Mouse (Mus musculus): ENCODE results near the gene Slc15a1. TPM values are rescaled to one million over a fixed set of nuclear protein-coding genes. Genes with fewer than 3 reads are reported as not detected.

Slc15a1 gene
- polyA plus RNA-seq, 1 experiment from 2014 or later = 0.05 TPM

- H3K9ac ChIP-seq (replicated peaks) = no peak overlapping the region
- H3K4me2 ChIP-seq (replicated peaks) = no peak overlapping the region
- no peak overlapping the region for H3K27ac ChIP-seq
- no peaks in the 10 kb centered on the region for H3K4me1 ChIP-seq (replicated peaks)
- H3K4me3 ChIP-seq (replicated peaks) = no peak overlapping the region
- H3K9me3 ChIP-seq = no peaks in the 10 kb centered on the region
- no peak for ATAC-seq
- H3K27me3 ChIP-seq = no peaks in the 10 kb centered on the region
- 90% methylated on average over 1 of the region's 1 CpGs for WGBS
- no peaks in the 10 kb centered on the region for H3K36me3 ChIP-seq
Measured at GRCm38 (mm10) chr14:121485722-121486121, 19.3 kb downstream of the Slc15a1 start.

GRCm38 (mm10) chr14:121484436-121484835, 20.6 kb downstream of the Slc15a1 start:
- no peak overlapping the region for H3K4me2 ChIP-seq (replicated peaks)
- no peak for ATAC-seq
- no peaks in the 10 kb centered on the region for H3K27me3 ChIP-seq
- H3K4me1 ChIP-seq (replicated peaks) = no peaks in the 10 kb centered on the region
- H3K27ac ChIP-seq = no peak overlapping the region
- H3K36me3 ChIP-seq = no peaks in the 10 kb centered on the region
- H3K4me3 ChIP-seq (replicated peaks) = no peak overlapping the region
- no peak overlapping the region for H3K9ac ChIP-seq (replicated peaks)
- no peaks in the 10 kb centered on the region for H3K9me3 ChIP-seq
- 88% methylated on average over 3 of the region's 3 CpGs for WGBS

GRCm38 (mm10) chr14:121482181-121482580, 22.9 kb downstream of the Slc15a1 start:
- 72% methylated on average over 7 of the region's 7 CpGs for WGBS
- no peak for ATAC-seq
- H3K4me2 ChIP-seq (replicated peaks) = no peak overlapping the region

GRCm38 (mm10) chr14:121481591-121481990, 23.5 kb downstream of the Slc15a1 start:
- no peak overlapping the region for H3K9ac ChIP-seq (replicated peaks)
- H3K4me2 ChIP-seq (replicated peaks) = no peak overlapping the region
- WGBS = 92% methylated on average over 2 of the region's 2 CpGs
- ATAC-seq = no peak
- H3K27me3 ChIP-seq = 0 out of 2 replicates have a peak, but pooled peaks cover 4% of the 10 kb centered on the region
- no peak overlapping the region for H3K27ac ChIP-seq
- no peaks in the 10 kb centered on the region for H3K9me3 ChIP-seq
- no peak overlapping the region for H3K4me3 ChIP-seq (replicated peaks)
- H3K36me3 ChIP-seq = no peaks in the 10 kb centered on the region
- H3K4me1 ChIP-seq (replicated peaks) = no peaks in the 10 kb centered on the region

More at GRCm38 (mm10) chr14:121482181-121482580, 22.9 kb downstream of the Slc15a1 start:
- H3K9ac ChIP-seq (replicated peaks) = no peak overlapping the region
- H3K27ac ChIP-seq = no peak overlapping the region
- H3K36me3 ChIP-seq = no peaks in the 10 kb centered on the region
- no peaks in the 10 kb centered on the region for H3K4me1 ChIP-seq (replicated peaks)
- H3K27me3 ChIP-seq = 0 out of 2 replicates have a peak, but pooled peaks cover 4% of the 10 kb centered on the region
- H3K9me3 ChIP-seq = no peaks in the 10 kb centered on the region
- no peak overlapping the region for H3K4me3 ChIP-seq (replicated peaks)

- Histone ChIP-seq H3K27ac (no peak overlapping the region), H3K36me3 (no peaks in the 10 kb centered on the region), H3K9me3 (no peaks in the 10 kb centered on the region), H3K4me3 (replicated peaks) (no peak overlapping the region), H3K4me2 (replicated peaks) (no peak overlapping the region), H3K27me3 (0 out of 2 replicates have a peak, but pooled peaks cover 4% of the 10 kb centered on the region), H3K9ac (replicated peaks) (no peak overlapping the region), H3K4me1 (replicated peaks) (no peaks in the 10 kb centered on the region)
- ATAC-seq = no peak
- WGBS = 95% methylated on average over 3 of the region's 3 CpGs
Measured at GRCm38 (mm10) chr14:121479096-121479495, 26.0 kb downstream of the Slc15a1 start.

GRCm38 (mm10) chr14:121477925-121478693, 26.9 kb downstream of the Slc15a1 start:
- no peak overlapping the region for H3K9ac ChIP-seq (replicated peaks)
- H3K27ac ChIP-seq = no peak overlapping the region
- no peak overlapping the region for H3K4me2 ChIP-seq (replicated peaks)
- ATAC-seq = no peak
- no peaks in the 10 kb centered on the region for H3K36me3 ChIP-seq
- WGBS = 89% methylated on average over 14 of the region's 14 CpGs
- H3K4me1 ChIP-seq (replicated peaks) = no peaks in the 10 kb centered on the region
- 0 out of 2 replicates have a peak, but pooled peaks cover 4% of the 10 kb centered on the region for H3K27me3 ChIP-seq
- H3K9me3 ChIP-seq = no peaks in the 10 kb centered on the region
- no peak overlapping the region for H3K4me3 ChIP-seq (replicated peaks)

- Histone ChIP-seq H3K27me3 (0 out of 2 replicates have a peak, but pooled peaks cover under 1% of the 10 kb centered on the region), H3K4me2 (replicated peaks) (no peak overlapping the region), H3K27ac (no peak overlapping the region), H3K9ac (replicated peaks) (no peak overlapping the region), H3K36me3 (no peaks in the 10 kb centered on the region), H3K4me3 (replicated peaks) (no peak overlapping the region), H3K4me1 (replicated peaks) (no peaks in the 10 kb centered on the region), H3K9me3 (no peaks in the 10 kb centered on the region)
- ATAC-seq = no peak
- WGBS = 81% methylated on average over 4 of the region's 4 CpGs
Measured at GRCm38 (mm10) chr14:121473869-121474268, 31.2 kb downstream of the Slc15a1 start.

GRCm38 (mm10) chr14:121471545-121472121, 33.4 kb downstream of the Slc15a1 start:
- no peak overlapping the region for H3K4me2 ChIP-seq (replicated peaks)
- no peak overlapping the region for H3K9ac ChIP-seq (replicated peaks)
- no peaks in the 10 kb centered on the region for H3K9me3 ChIP-seq
- no peak for ATAC-seq
- 86% methylated on average over 11 of the region's 11 CpGs for WGBS
- H3K4me1 ChIP-seq (replicated peaks) = no peaks in the 10 kb centered on the region
- no peaks in the 10 kb centered on the region for H3K27me3 ChIP-seq
- no peak overlapping the region for H3K4me3 ChIP-seq (replicated peaks)
- H3K27ac ChIP-seq = no peak overlapping the region
- no peaks in the 10 kb centered on the region for H3K36me3 ChIP-seq

GRCm38 (mm10) chr14:121469601-121470000, 35.5 kb downstream of the Slc15a1 start:
- Histone ChIP-seq H3K27me3 (no peaks in the 10 kb centered on the region), H3K36me3 (no peaks in the 10 kb centered on the region), H3K4me3 (replicated peaks) (no peak overlapping the region), H3K4me1 (replicated peaks) (no peaks in the 10 kb centered on the region), H3K9ac (replicated peaks) (no peak overlapping the region), H3K27ac (no peak overlapping the region), H3K4me2 (replicated peaks) (no peak overlapping the region), H3K9me3 (no peaks in the 10 kb centered on the region)
- no peak for ATAC-seq

- WGBS = 93% methylated on average over 6 of the region's 6 CpGs
- H3K36me3 ChIP-seq = no peaks in the 10 kb centered on the region
Measured at GRCm38 (mm10) chr14:121467646-121468045, 37.4 kb downstream of the Slc15a1 start.

GRCm38 (mm10) chr14:121466501-121466900, 38.6 kb downstream of the Slc15a1 start:
- H3K4me2 ChIP-seq (replicated peaks) = no peak overlapping the region
- no peak overlapping the region for H3K9ac ChIP-seq (replicated peaks)
- WGBS = 82% methylated on average over 4 of the region's 4 CpGs
- H3K9me3 ChIP-seq = no peaks in the 10 kb centered on the region
- no peak for ATAC-seq
- 0 out of 2 replicates have a peak, but pooled peaks cover 4% of the 10 kb centered on the region for H3K4me1 ChIP-seq (replicated peaks)
- no peak overlapping the region for H3K4me3 ChIP-seq (replicated peaks)
- H3K27me3 ChIP-seq = no peaks in the 10 kb centered on the region
- H3K27ac ChIP-seq = no peak overlapping the region
- no peaks in the 10 kb centered on the region for H3K36me3 ChIP-seq

More at GRCm38 (mm10) chr14:121467646-121468045, 37.4 kb downstream of the Slc15a1 start:
- H3K27me3 ChIP-seq = no peaks in the 10 kb centered on the region
- H3K4me2 ChIP-seq (replicated peaks) = no peak overlapping the region
- H3K27ac ChIP-seq = no peak overlapping the region
- H3K4me1 ChIP-seq (replicated peaks) = 0 out of 2 replicates have a peak, but pooled peaks cover 4% of the 10 kb centered on the region
- H3K9me3 ChIP-seq = no peaks in the 10 kb centered on the region
- no peak overlapping the region for H3K4me3 ChIP-seq (replicated peaks)
- ATAC-seq = no peak
- H3K9ac ChIP-seq (replicated peaks) = no peak overlapping the region

- H3K4me3 ChIP-seq (replicated peaks) = no peak overlapping the region
- no peaks in the 10 kb centered on the region for H3K36me3 ChIP-seq
- no peaks in the 10 kb centered on the region for H3K27me3 ChIP-seq
- H3K4me1 ChIP-seq (replicated peaks) = 0 out of 2 replicates have a peak, but pooled peaks cover 4% of the 10 kb centered on the region
- H3K9ac ChIP-seq (replicated peaks) = no peak overlapping the region
- no peak overlapping the region for H3K4me2 ChIP-seq (replicated peaks)
- 100% methylated on average over 2 of the region's 2 CpGs for WGBS
- H3K27ac ChIP-seq = no peak overlapping the region
- H3K9me3 ChIP-seq = no peaks in the 10 kb centered on the region
- ATAC-seq = no peak
Measured at GRCm38 (mm10) chr14:121464318-121464717, 40.7 kb downstream of the Slc15a1 start.

All from midbrain, embryonic 13.5 days (tissue).